Mouse (Mus musculus) lung, postnatal 0 days (tissue): ENCODE measurements around the gene Bhlhb9.

ENCODE experiments used
- CTCF ChIP-seq: IDR thresholded peaks from 2 replicates; pipeline ENCODE4 v1.5.1; 2016; ENCODE audit warnings: antibody characterized with exemption, mild to moderate bottlenecking
- EP300 ChIP-seq: IDR thresholded peaks from 2 replicates; pipeline ENCODE4 v1.6.1; 2016; ENCODE audit warnings: antibody characterized with exemption, mild to moderate bottlenecking, control low read depth

GRCm38 (mm10) chrX:135916580-135916979, 119.2 kb downstream of the Bhlhb9 start:
- TF ChIP-seq CTCF (no peak), EP300 (no peak)
